Mouse (Mus musculus): ENCODE measurements around the gene Rpl13.

DNA sequence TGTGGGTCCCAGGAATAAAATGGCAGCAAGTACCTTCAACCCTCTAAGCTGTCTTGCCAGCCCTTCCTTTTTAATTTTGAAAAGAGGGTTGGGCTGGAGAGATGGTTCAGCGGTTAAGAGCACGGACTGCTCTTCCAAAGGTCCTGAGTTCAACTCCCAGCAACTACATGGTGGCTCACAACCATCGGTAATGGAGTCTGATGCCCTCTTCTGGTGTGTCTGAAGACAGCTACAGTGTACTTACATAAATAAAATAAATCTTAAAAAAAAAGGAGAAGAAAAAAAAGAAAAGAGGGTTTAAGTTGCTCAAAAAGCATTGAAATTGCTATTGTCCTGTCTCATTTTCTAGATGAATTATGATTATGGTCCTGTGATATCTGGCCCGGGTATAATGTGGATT is 906 bp upstream of the Rpl13 start:
- no peak for TF ChIP-seq POLR2A (IDR thresholded peaks at IDR 0.05; ENCODE audit: insufficient read length, low read depth)
- TF ChIP-seq MAX (IDR thresholded peaks at IDR 0.05; ENCODE audit: low read depth), result no peak
- no peak for TF ChIP-seq TCF12 (IDR thresholded peaks at IDR 0.05; ENCODE audit: insufficient read depth, poor library complexity, severe bottlenecking)
- TF ChIP-seq MYOD1 (IDR thresholded peaks at IDR 0.05; ENCODE audit: control insufficient read depth in 1 of 3, insufficient read length in 2 of 3, low read depth in 2 of 3), result no peak
- TF ChIP-seq CEBPB (IDR thresholded peaks at IDR 0.05; ENCODE audit: insufficient read depth, poor library complexity, severe bottlenecking), result no peak
- TF ChIP-seq POLR2AphosphoS2 (IDR thresholded peaks at IDR 0.05; ENCODE audit: insufficient read length, low read depth), result no peak
- no peak for TF ChIP-seq USF1 (IDR thresholded peaks at IDR 0.05; ENCODE audit: low read depth)
- no peak for TF ChIP-seq MYOG (IDR thresholded peaks at IDR 0.05; ENCODE audit: control insufficient read depth in 1 of 3, insufficient read depth in 1 of 3, insufficient read length in 2 of 3, low read depth in 2 of 3)
- no peak for TF ChIP-seq E2F4 (IDR thresholded peaks at IDR 0.05; ENCODE audit: insufficient read depth)
- TF ChIP-seq SRF (IDR thresholded peaks at IDR 0.05; ENCODE audit: control insufficient read depth, insufficient read length, low read depth), result no peak
- no peak for TF ChIP-seq REST (IDR thresholded peaks at IDR 0.05; ENCODE audit: insufficient read depth, insufficient read length)
- no peak for TF ChIP-seq TCF3 (IDR thresholded peaks at IDR 0.05; ENCODE audit: insufficient read length, low read depth)
